Mouse (Mus musculus) liver, embryonic 16.5 days (tissue): ENCODE measurements at regions not wholly inside any gene's neighbourhood (a gene's known extent, or its start where the extent isn't known, plus 50 kb on each side); places are given as distances from the start of the nearest gene placed in this dataset.

ENCODE experiments used
- ATAC-seq: fragments of 200-750 bp; cut with Nextera tagmentation; 2 replicates; pipeline ENCODE4 v1.8.0; 2017; ENCODE audit warnings: low read depth, mild to moderate bottlenecking, moderate number of reproducible peaks, moderate library complexity
- H3K27ac ChIP-seq: fragments of 300-500 bp; sonication (generic); 2 replicates; pipeline ENCODE4 v1.5.1; 2014; ENCODE audit warnings: mild to moderate bottlenecking, low read length
- H3K27me3 ChIP-seq: fragments of 300-500 bp; sonication (generic); 2 replicates; pipeline ENCODE4 v1.6.1; 2014; ENCODE audit warnings: low read depth, low read length, mixed read lengths; ENCODE audit not compliant: control insufficient read depth, insufficient read depth
- H3K36me3 ChIP-seq: fragments of 300-500 bp; sonication (generic); 2 replicates; pipeline ENCODE4 v1.6.1; 2014; ENCODE audit warnings: mild to moderate bottlenecking; ENCODE audit not compliant: control insufficient read depth, insufficient read depth
- H3K4me1 ChIP-seq: fragments of 300-500 bp; sonication (generic); 2 replicates; pipeline ENCODE4 v1.6.1; 2014; ENCODE audit warnings: low read depth, low read length, mixed read lengths; ENCODE audit not compliant: control insufficient read depth
- H3K4me2 ChIP-seq: fragments of 300-500 bp; sonication (generic); 2 replicates; pipeline ENCODE4 v1.6.1; 2014; ENCODE audit warnings: low read depth, low read length, mixed read lengths
- H3K4me3 ChIP-seq: fragments of 300-500 bp; sonication (generic); 2 replicates; pipeline ENCODE4 v1.5.1; 2014; ENCODE audit warnings: low read depth, mild to moderate bottlenecking, low read length
- H3K9ac ChIP-seq: fragments of 300-500 bp; sonication (generic); 2 replicates; pipeline ENCODE4 v1.6.1; 2014; ENCODE audit warnings: low read depth, low read length
- H3K9me3 ChIP-seq: fragments of 300-500 bp; sonication (generic); replicated peaks from 2 replicates; pipeline ENCODE4 v1.6.1; 2016; ENCODE audit warnings: low read length; ENCODE audit not compliant: control insufficient read depth
- WGBS: fragments of 180-500 bp; shearing (Covaris S2); extraction: QIAGEN DNeasy Blood & Tissue Kit; methylation state at CpG from one replicate; pipeline ENCODE4 v1.1.7; 2014; ENCODE audit not compliant: insufficient replicate concordance; 5-methylcytosine and 5-hydroxymethylcytosine counted together

GRCm38 (mm10) chr3:156256719-156257118, 304.9 kb upstream of the Negr1 start:
- H3K9me3 ChIP-seq, result no peaks in the 10 kb centered on the region
- no peak overlapping the region for H3K9ac ChIP-seq
- 84% methylated on average over 7 of the region's 7 CpGs for whole genome bisulfite sequencing
- H3K4me3 ChIP-seq, result no peak overlapping the region
- no peak overlapping the region for H3K27ac ChIP-seq
- H3K36me3 ChIP-seq, result no peaks in the 10 kb centered on the region
- H3K4me2 ChIP-seq, result no peak overlapping the region
- H3K4me1 ChIP-seq, result no peaks in the 10 kb centered on the region
- H3K27me3 ChIP-seq, result no peaks in the 10 kb centered on the region
- no peak for ATAC-seq

- Histone ChIP-seq H3K36me3 (no peaks in the 10 kb centered on the region), H3K27ac (no peak overlapping the region), H3K4me3 (no peak overlapping the region), H3K9ac (no peak overlapping the region), H3K27me3 (no peaks in the 10 kb centered on the region), H3K9me3 (no peaks in the 10 kb centered on the region), H3K4me1 (no peaks in the 10 kb centered on the region), H3K4me2 (no peak overlapping the region)
- ATAC-seq, result no peak
- WGBS, result 66% methylated on average over 6 of the region's 6 CpGs
These were observed 296.9 kb upstream of the Negr1 start for GRCm38 (mm10) chr3:156264654-156265053.

- ATAC-seq, result no peak
- WGBS, result 53% methylated on average over 4 of the region's 4 CpGs
These were observed 293.9 kb upstream of the Negr1 start for GRCm38 (mm10) chr3:156267727-156268126.

GRCm38 (mm10) chr3:156299984-156300770, 261.4 kb upstream of the Negr1 start:
- no peaks in the 10 kb centered on the region for H3K4me1 ChIP-seq
- H3K27me3 ChIP-seq, result no peaks in the 10 kb centered on the region
- no peaks in the 10 kb centered on the region for H3K9me3 ChIP-seq
- no peaks in the 10 kb centered on the region for H3K36me3 ChIP-seq
- ATAC-seq, result no peak
- no peak overlapping the region for H3K4me3 ChIP-seq
- no peak overlapping the region for H3K4me2 ChIP-seq
- WGBS, result 61% methylated on average over 3 of the region's 3 CpGs
- no peak overlapping the region for H3K27ac ChIP-seq
- no peak overlapping the region for H3K9ac ChIP-seq

More at GRCm38 (mm10) chr3:156267727-156268126, 293.9 kb upstream of the Negr1 start:
- no peak overlapping the region for H3K9ac ChIP-seq
- no peak overlapping the region for H3K4me3 ChIP-seq
- H3K9me3 ChIP-seq, result no peaks in the 10 kb centered on the region
- no peaks in the 10 kb centered on the region for H3K4me1 ChIP-seq
- H3K27ac ChIP-seq, result no peak overlapping the region
- H3K4me2 ChIP-seq, result no peak overlapping the region
- H3K36me3 ChIP-seq, result no peaks in the 10 kb centered on the region
- H3K27me3 ChIP-seq, result no peaks in the 10 kb centered on the region

DNA sequence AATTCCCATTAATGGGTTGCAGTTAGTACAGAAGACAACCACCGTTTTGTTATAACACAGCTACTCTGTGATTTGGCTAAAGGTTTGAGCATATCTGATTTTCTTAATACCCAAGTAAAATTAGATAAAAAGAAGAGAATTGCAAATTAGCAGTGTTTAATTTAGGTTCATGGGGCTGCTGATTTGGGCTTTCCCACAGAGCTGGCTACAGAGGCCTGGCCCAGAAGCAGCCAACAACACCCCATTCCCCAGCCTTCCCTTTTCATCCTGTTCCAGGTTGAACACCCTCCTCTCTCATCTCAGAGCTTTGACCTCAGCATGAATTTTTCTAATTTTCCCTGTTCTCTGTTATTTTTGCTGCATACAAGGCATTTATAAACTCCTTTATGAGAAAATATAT, 260.3 kb upstream of the Negr1 start:
- no peaks in the 10 kb centered on the region for H3K9me3 ChIP-seq
- H3K27ac ChIP-seq, result no peak overlapping the region
- ATAC-seq, result no peak
- 69% methylated on average over 1 of the region's 1 CpGs for WGBS
- H3K9ac ChIP-seq, result no peak overlapping the region
- H3K27me3 ChIP-seq, result no peaks in the 10 kb centered on the region
- H3K4me2 ChIP-seq, result no peak overlapping the region
- no peaks in the 10 kb centered on the region for H3K4me1 ChIP-seq
- no peak overlapping the region for H3K4me3 ChIP-seq
- H3K36me3 ChIP-seq, result no peaks in the 10 kb centered on the region

DNA sequence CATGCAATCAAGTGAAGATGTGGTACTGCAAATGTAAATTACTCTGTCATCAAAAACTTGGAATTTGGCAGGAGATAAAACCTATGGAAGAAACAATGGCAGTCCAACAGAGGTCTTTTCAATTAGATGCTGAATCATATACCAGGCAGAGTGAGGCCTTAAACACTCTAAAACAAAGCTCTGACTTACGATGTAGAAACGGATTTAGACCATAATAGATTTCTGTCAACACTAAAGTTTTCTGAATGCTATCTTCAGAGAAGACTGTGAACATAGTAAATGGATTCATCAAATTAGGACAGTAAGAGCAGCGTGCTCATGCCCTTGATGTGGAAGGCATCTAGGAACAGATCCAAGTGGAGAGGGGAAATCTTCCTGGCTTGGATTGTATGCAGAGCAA, 259.8 kb upstream of the Negr1 start:
- Histone ChIP-seq H3K27ac (no peak overlapping the region), H3K36me3 (no peaks in the 10 kb centered on the region), H3K9ac (no peak overlapping the region), H3K9me3 (no peaks in the 10 kb centered on the region), H3K4me2 (no peak overlapping the region), H3K27me3 (no peaks in the 10 kb centered on the region), H3K4me3 (no peak overlapping the region), H3K4me1 (no peaks in the 10 kb centered on the region)
- 67% methylated on average over 3 of the region's 3 CpGs for WGBS
- no peak for ATAC-seq

- Histone ChIP-seq H3K27me3 (no peaks in the 10 kb centered on the region), H3K4me2 (no peak overlapping the region), H3K4me3 (no peak overlapping the region), H3K9ac (no peak overlapping the region), H3K9me3 (no peaks in the 10 kb centered on the region), H3K4me1 (no peaks in the 10 kb centered on the region), H3K27ac (no peak overlapping the region), H3K36me3 (no peaks in the 10 kb centered on the region)
- ATAC-seq, result no peak
- 40% methylated on average over 4 of the region's 4 CpGs for WGBS
These were observed 257.4 kb upstream of the Negr1 start for GRCm38 (mm10) chr3:156304174-156304573.

DNA sequence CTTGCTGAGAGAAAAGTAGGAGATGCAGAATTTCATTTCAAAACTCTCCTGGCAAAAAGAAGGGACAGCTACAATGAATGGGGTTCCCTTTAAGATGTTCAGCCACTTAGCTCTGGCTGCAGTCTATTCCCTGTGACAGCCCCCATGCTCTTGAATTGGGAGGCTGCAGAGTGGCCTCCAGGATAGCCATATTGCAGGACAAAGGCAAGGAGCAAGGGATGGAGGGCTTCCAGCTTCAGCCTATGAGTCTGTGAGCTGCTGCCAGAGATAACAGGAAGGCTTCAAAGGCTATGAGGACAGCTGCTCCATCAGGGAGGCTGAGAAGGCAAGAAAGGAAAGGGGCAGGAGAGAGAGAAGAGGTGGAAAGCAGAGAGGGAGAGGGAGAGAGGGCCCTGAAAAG, 256.5 kb upstream of the Negr1 start:
- Histone ChIP-seq H3K27ac (no peak overlapping the region), H3K4me2 (no peak overlapping the region), H3K4me3 (no peak overlapping the region), H3K9me3 (no peaks in the 10 kb centered on the region), H3K36me3 (no peaks in the 10 kb centered on the region), H3K9ac (no peak overlapping the region), H3K4me1 (no peaks in the 10 kb centered on the region), H3K27me3 (no peaks in the 10 kb centered on the region)
- no peak for ATAC-seq

GRCm38 (mm10) chr3:156335033-156335793, 226.4 kb upstream of the Negr1 start:
- 61% methylated on average over 6 of the region's 6 CpGs for WGBS
- Histone ChIP-seq H3K36me3 (no peaks in the 10 kb centered on the region), H3K4me3 (no peak overlapping the region), H3K9ac (no peak overlapping the region), H3K4me2 (no peak overlapping the region), H3K27me3 (no peaks in the 10 kb centered on the region), H3K9me3 (no peaks in the 10 kb centered on the region), H3K27ac (no peak overlapping the region), H3K4me1 (no peaks in the 10 kb centered on the region)
- ATAC-seq, result no peak
